Mouse (Mus musculus) kidney, embryonic 16.5 days (tissue): ENCODE results near the gene Tle6. TPM values are rescaled to one million over a fixed set of nuclear protein-coding genes. Genes with fewer than 3 reads are reported as not detected.

Source experiments
- ATAC-seq: fragments of 200-750 bp; cut with Nextera tagmentation; 2 replicates; pipeline ENCODE4 v1.8.0; 2017; ENCODE audit warnings: moderate TSS enrichment; ENCODE audit not compliant: low FRiP score, low TSS enrichment
- H3K27ac ChIP-seq: fragments of 300-500 bp; sonication (generic); 2 replicates; pipeline ENCODE4 v1.5.1; 2014; ENCODE audit warnings: low read length
- H3K27me3 ChIP-seq: fragments of 300-500 bp; sonication (generic); 2 replicates; pipeline ENCODE4 v1.6.1; 2014; ENCODE audit warnings: low read length, control low read depth, mixed read lengths; ENCODE audit not compliant: insufficient read depth
- H3K36me3 ChIP-seq: fragments of 300-500 bp; sonication (generic); 2 replicates; pipeline ENCODE4 v1.6.1; 2014; ENCODE audit warnings: low read length, control low read depth, mixed read lengths; ENCODE audit not compliant: insufficient read depth
- H3K4me1 ChIP-seq: fragments of 300-500 bp; sonication (generic); 2 replicates; pipeline ENCODE4 v1.6.1; 2014; ENCODE audit warnings: low read length, control low read depth, mixed read lengths; ENCODE audit not compliant: insufficient read depth
- H3K4me2 ChIP-seq: fragments of 300-500 bp; sonication (generic); replicated peaks from 2 replicates; pipeline ENCODE4 v1.6.1; 2014; ENCODE audit warnings: low read depth, low read length
- H3K4me3 ChIP-seq: fragments of 300-500 bp; sonication (generic); 2 replicates; pipeline ENCODE4 v1.5.1; 2014; ENCODE audit warnings: mild to moderate bottlenecking, low read length
- H3K9ac ChIP-seq: fragments of 300-500 bp; sonication (generic); replicated peaks from 2 replicates; pipeline ENCODE4 v1.6.1; 2014; ENCODE audit warnings: low read length
- H3K9me3 ChIP-seq: fragments of 300-500 bp; sonication (generic); 2 replicates; pipeline ENCODE4 v1.6.1; 2016; ENCODE audit warnings: low read length, control low read depth
- WGBS: fragments of 180-500 bp; shearing (Covaris S2); extraction: QIAGEN DNeasy Blood & Tissue Kit; methylation state at CpG from one replicate; pipeline ENCODE4 v1.1.7; 2014; 5-methylcytosine and 5-hydroxymethylcytosine counted together
- polyA plus RNA-seq: library from polyadenylated mRNA; unstranded; fragments of >200 nt; fragmentation: Nextera tagmentation; extraction: Ambion mirVana; gene quantifications from 2 replicates; pipeline ENCODE4 v1.2.1, GENCODE M21; 2015

The Tle6 gene
- polyA plus RNA-seq, 1 experiment from 2014 or later, result 18.5 TPM

- no peaks in the 10 kb centered on the region for H3K9me3 ChIP-seq
- H3K27ac ChIP-seq, result peak overlapping the region; percentile 95
- no peaks in the 10 kb centered on the region for H3K27me3 ChIP-seq
- peak overlapping the region; percentile 75 for H3K4me2 ChIP-seq
- WGBS, result 19% methylated on average over 29 of the region's 29 CpGs
- no peaks in the 10 kb centered on the region for H3K36me3 ChIP-seq
- peak; percentile 31 for ATAC-seq
- H3K4me3 ChIP-seq, result peak overlapping the region; percentile 50
- peak overlapping the region; percentile 68 for H3K9ac ChIP-seq
- H3K4me1 ChIP-seq, result peaks cover 36% of the 10 kb centered on the region
Observed at GRCm38 (mm10) chr10:81604968-81605665, 4.2 kb upstream of the Tle6 start.

DNA sequence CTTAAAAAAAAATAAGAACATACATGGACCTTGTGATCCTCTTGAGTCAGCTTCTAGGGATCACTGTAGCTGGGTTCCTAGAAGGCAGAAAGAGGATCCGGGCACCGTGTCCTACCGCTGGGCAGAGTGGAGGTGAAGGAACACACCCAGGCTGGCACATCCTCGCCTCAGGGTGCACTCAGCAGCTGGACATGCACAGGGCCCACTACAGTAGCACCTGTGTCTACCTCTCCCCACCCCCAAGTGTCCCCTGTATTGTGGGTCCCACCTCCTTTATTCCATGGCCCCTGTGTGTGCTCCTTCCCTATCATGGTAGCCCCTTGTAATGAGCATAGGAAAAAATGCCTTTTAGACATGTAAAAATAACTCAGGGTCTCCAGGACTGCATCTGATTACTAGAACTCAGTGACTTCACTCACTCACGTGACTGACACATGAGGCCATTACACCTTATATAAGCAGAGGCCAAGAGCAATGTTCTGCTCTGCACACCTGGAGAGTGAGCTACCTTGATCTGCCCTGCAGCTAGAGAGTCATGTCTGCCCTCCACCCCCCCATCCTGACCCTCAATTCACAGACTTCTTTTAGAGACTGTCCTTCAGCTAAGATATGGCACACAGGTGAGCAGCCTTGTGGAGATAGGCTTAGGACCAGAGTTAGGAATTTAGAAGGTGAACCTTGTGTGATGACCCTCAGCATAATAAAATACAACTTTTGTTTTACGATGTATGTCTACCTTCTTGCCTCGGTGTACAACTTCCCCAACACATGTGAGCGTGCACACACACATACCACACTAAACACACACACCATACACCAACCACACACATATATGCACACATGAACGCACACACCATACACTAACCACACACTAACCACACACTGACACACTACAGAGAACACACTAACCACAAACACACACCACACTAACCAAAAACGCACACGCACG, 3.4 kb upstream of the Tle6 start:
- Histone ChIP-seq H3K27ac (no peak overlapping the region), H3K9ac (0 out of 2 replicates have a peak overlapping the region, but pooled peaks have one; percentile 28), H3K4me2 (peak overlapping the region; percentile 75), H3K36me3 (no peaks in the 10 kb centered on the region), H3K4me3 (no peak overlapping the region), H3K27me3 (no peaks in the 10 kb centered on the region), H3K4me1 (peaks cover 44% of the 10 kb centered on the region), H3K9me3 (no peaks in the 10 kb centered on the region)
- 77% methylated on average over 12 of the region's 12 CpGs for WGBS
- ATAC-seq, result no peak

DNA sequence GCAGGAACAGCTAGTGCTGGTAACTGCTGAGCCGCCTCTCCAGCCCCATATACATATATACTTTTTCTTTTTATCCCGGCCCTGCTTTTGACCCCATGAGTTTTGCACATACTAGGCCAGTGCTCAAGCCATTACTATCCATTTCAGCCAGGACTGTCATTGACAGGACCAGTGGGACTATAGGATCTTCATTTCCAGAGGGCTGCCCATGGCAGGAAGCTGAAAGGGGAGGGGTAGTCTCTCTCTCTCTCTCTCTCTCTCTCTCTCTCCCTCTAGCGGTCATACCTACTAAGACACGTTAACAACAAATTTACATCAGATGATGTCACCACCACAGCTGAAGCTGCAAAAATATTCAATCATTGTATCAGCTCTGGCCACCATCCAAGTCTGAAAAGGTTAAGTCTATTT, 1.9 kb upstream of the Tle6 start:
- WGBS, result 25% methylated on average over 4 of the region's 4 CpGs
- no peaks in the 10 kb centered on the region for H3K9me3 ChIP-seq
- ATAC-seq, result no peak
- H3K4me3 ChIP-seq, result no peak overlapping the region
- H3K4me2 ChIP-seq, result no peak overlapping the region
- H3K36me3 ChIP-seq, result no peaks in the 10 kb centered on the region
- no peak overlapping the region for H3K9ac ChIP-seq
- H3K27ac ChIP-seq, result no peak overlapping the region
- no peaks in the 10 kb centered on the region for H3K27me3 ChIP-seq
- H3K4me1 ChIP-seq, result peaks cover 55% of the 10 kb centered on the region

GRCm38 (mm10) chr10:81601396-81601905, 578 bp upstream of the Tle6 start:
- Histone ChIP-seq H3K9me3 (no peaks in the 10 kb centered on the region), H3K4me3 (peak overlapping the region; percentile 1; the same call in 1 of the 2 replicates), H3K9ac (0 out of 2 replicates have a peak overlapping the region, but pooled peaks have one; percentile 25), H3K27me3 (no peaks in the 10 kb centered on the region), H3K4me2 (peak overlapping the region; percentile 51), H3K27ac (peak overlapping the region; percentile 85), H3K4me1 (peaks cover 63% of the 10 kb centered on the region), H3K36me3 (no peaks in the 10 kb centered on the region)
- WGBS, result 16% methylated on average over 7 of the region's 7 CpGs
- no peak for ATAC-seq

GRCm38 (mm10) chr10:81600096-81600495, 777 bp downstream of the Tle6 start:
- no peaks in the 10 kb centered on the region for H3K36me3 ChIP-seq
- H3K9me3 ChIP-seq, result no peaks in the 10 kb centered on the region
- no peak overlapping the region for H3K4me2 ChIP-seq
- no peaks in the 10 kb centered on the region for H3K27me3 ChIP-seq
- H3K9ac ChIP-seq, result no peak overlapping the region
- peak overlapping the region; percentile 85 for H3K27ac ChIP-seq
- H3K4me1 ChIP-seq, result peaks cover 71% of the 10 kb centered on the region
- H3K4me3 ChIP-seq, result no peak overlapping the region
- ATAC-seq, result no peak
- 37% methylated on average over 10 of the region's 10 CpGs for WGBS

- peaks cover 73% of the 10 kb centered on the region for H3K4me1 ChIP-seq
- no peak overlapping the region for H3K4me3 ChIP-seq
- 0 out of 2 replicates have a peak, but pooled peaks cover under 1% of the 10 kb centered on the region for H3K27me3 ChIP-seq
- no peak for ATAC-seq
- no peak overlapping the region for H3K9ac ChIP-seq
- H3K36me3 ChIP-seq, result no peaks in the 10 kb centered on the region
- H3K9me3 ChIP-seq, result no peaks in the 10 kb centered on the region
- 56% methylated on average over 5 of the region's 5 CpGs for WGBS
- no peak overlapping the region; the same call in 1 of the 2 replicates for H3K27ac ChIP-seq
- no peak overlapping the region for H3K4me2 ChIP-seq
Observed at GRCm38 (mm10) chr10:81599630-81600029, 1.2 kb downstream of the Tle6 start.

- peaks cover 73% of the 10 kb centered on the region for H3K4me1 ChIP-seq
Observed at GRCm38 (mm10) chr10:81598871-81599270, 2.0 kb downstream of the Tle6 start.

DNA sequence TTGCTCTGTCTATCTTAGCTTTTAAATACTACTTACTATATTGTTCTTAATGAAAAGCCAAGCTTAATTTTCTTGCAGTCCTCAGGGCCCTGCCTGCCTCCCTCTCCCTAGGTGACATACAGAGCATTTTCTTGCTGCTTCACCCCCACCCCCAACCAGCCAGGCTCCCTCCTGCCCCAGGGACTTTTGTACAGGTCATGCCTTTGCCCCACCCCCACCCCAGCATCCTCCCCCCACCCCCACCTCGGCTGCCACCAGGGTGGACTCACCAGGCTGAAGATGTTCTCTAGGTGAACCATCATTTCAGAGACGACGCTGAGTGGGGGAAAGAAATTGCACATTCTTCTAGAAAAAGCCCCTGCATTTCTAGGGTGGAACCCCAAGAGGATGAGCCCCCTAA, 2.5 kb downstream of the Tle6 start:
- no peak for ATAC-seq
- no peak overlapping the region for H3K4me2 ChIP-seq
- H3K27me3 ChIP-seq, result 0 out of 2 replicates have a peak, but pooled peaks cover 3% of the 10 kb centered on the region
- 40% methylated on average over 3 of the region's 3 CpGs for WGBS
- no peak overlapping the region for H3K9ac ChIP-seq
- peak overlapping the region; percentile 92; the same call in 1 of the 2 replicates for H3K27ac ChIP-seq
- no peak overlapping the region for H3K4me3 ChIP-seq
- no peaks in the 10 kb centered on the region for H3K9me3 ChIP-seq
- peaks cover 73% of the 10 kb centered on the region for H3K4me1 ChIP-seq
- H3K36me3 ChIP-seq, result no peaks in the 10 kb centered on the region

More at GRCm38 (mm10) chr10:81598871-81599270, 2.0 kb downstream of the Tle6 start:
- WGBS, result 34% methylated on average over 6 of the region's 6 CpGs
- Histone ChIP-seq H3K27ac (no peak overlapping the region), H3K9ac (no peak overlapping the region), H3K4me2 (no peak overlapping the region), H3K36me3 (no peaks in the 10 kb centered on the region), H3K27me3 (0 out of 2 replicates have a peak, but pooled peaks cover 3% of the 10 kb centered on the region), H3K9me3 (no peaks in the 10 kb centered on the region), H3K4me3 (no peak overlapping the region)
- no peak for ATAC-seq

- Histone ChIP-seq H3K9ac (peak overlapping the region; percentile 62; the same call in 1 of the 2 replicates), H3K27ac (peak overlapping the region; percentile 92), H3K36me3 (no peaks in the 10 kb centered on the region), H3K9me3 (no peaks in the 10 kb centered on the region), H3K27me3 (0 out of 2 replicates have a peak, but pooled peaks cover 3% of the 10 kb centered on the region), H3K4me3 (peak overlapping the region; percentile 28), H3K4me1 (peaks cover 69% of the 10 kb centered on the region), H3K4me2 (peak overlapping the region; percentile 55)
- peak; percentile 76 for ATAC-seq
- WGBS, result 3% methylated on average over 11 of the region's 12 CpGs
Observed at GRCm38 (mm10) chr10:81597137-81597950, 3.5 kb downstream of the Tle6 start.
